Mouse (Mus musculus) ES-Bruce4 (cell line): ENCODE measurements around the gene Cers2.

ENCODE experiments used
- EP300 ChIP-seq: IDR thresholded peaks from 2 replicates; pipeline ENCODE4 v1.6.1; 2011; ENCODE audit warnings: low read depth, low read length; ENCODE audit not compliant: insufficient read depth
- POLR2A ChIP-seq: IDR thresholded peaks from one replicate; pipeline ENCODE4 v1.8.1; 2011; ENCODE audit warnings: low read length; ENCODE audit not compliant: insufficient read depth

DNA sequence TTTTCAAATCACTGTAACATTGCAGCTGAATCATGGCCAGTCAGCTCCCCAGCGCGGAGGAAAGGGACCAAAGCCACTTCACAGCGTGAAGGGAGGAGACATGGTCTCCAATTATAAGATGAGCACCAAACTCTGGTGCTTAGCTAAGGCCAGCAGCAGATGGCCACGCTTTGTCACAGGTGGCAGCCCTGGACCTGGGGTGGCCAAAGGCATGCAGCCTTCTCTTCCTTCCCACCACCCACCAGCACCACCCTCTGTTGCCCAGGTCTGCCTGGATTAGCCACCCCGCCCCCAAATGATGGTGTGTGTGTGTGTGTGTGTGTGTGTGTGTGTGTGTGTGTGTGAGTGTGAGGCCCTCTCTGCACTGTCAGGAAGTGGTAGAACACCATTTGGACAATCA is 41.1 kb upstream of the Cers2 start:
- no peak for TF ChIP-seq POLR2A
- TF ChIP-seq EP300 = no peak
